Mouse (Mus musculus) kidney, postnatal 36 days (tissue): ENCODE results near the gene Tmem204.
A peak's percentile ranks its signal among the peaks of the same experiment; 100 is the strongest.

Source experiments
- DNase-seq, 2 experiments: peaks; one replicate each; pipeline ENCODE4 v3.0.0; 2021 to 2022; ENCODE audit warnings: mixed read lengths in 2 of 2

Gene Tmem204

DNA sequence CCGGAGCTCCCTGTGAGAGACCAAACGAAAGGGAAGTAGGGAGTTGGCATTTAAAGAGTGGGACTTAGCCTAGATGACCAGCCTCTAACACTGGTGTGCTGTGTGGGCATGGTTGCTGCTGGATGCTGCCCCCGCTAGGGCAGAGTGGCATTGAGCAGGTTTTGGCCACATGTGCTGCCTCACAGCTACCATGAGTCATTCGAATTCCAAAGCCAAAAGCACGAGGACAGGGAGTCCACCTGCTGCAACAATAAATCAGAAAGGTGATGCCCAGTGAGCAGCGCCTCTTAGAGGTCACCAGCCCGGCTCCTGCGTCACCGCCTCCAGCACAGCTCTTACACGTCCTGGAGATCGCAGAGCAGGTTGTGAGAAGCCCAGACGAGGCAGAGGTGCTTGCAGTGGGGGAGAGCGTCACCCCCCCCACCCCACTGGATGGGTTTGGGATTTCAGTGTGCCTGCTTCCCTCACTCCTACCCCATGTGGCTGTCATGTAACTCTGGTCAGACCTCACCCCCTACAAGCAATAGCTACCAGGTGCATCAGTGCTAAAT is 1.5 kb upstream of the Tmem204 start:
- no peak for DNase-seq

DNA sequence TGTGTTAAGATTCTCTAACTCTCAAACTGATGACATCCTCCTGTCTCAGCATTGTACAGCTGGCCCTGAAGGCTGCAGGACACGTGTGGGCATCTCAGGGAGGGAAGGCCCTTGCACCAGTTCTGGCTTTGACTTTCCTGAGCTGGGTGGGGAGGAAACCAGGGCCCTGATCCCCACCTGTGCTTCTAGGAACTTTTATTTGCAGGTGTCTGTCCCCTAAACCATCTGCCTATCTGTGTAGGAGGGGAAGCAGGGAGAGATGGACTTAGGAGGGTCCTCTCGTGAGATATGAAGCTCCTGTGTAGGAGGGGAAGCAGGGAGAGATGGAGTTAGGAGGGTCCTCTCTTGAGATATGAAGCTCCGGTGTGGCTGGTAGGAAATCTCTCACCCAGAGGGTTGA is 504 bp downstream of the Tmem204 start:
- DNase-seq: no peak

DNA sequence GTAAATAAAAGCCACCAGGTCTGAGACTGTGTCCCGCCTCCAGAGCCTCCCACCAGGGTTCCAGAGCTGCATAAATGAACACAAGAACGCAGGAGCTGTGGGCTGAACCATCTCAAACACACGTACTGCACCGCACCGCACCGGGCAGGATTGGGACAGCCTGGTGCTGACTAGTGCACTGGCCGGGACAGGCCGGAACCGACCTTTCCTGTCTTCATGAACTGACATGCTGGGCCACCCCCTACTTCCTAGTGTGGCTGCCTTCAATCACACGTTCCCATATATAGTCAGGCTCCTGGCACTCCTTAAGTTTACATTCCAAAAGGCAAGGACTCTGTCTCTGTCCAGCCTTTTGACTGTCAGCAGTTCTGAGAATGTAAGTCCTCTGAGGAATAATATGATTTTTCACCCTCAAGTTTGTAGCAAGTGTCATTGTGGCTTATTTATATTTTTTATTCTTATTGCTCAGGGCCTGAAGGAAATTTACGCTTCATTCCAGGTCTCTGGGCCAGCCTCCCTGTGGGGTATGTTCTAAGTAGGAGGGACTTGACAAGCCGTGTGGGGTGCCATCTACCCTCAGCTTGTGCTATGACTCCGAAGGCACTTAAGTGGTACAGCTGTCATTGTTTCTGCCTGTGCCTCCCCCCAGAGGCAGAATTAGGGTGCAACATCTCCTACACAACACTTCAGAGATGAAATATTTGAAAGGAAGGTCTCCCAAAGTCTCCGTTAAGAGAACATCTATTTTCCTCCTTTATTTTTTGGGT is 1.1 kb downstream of the Tmem204 start:
- DNase-seq: peak; percentile 64 to 74

DNA sequence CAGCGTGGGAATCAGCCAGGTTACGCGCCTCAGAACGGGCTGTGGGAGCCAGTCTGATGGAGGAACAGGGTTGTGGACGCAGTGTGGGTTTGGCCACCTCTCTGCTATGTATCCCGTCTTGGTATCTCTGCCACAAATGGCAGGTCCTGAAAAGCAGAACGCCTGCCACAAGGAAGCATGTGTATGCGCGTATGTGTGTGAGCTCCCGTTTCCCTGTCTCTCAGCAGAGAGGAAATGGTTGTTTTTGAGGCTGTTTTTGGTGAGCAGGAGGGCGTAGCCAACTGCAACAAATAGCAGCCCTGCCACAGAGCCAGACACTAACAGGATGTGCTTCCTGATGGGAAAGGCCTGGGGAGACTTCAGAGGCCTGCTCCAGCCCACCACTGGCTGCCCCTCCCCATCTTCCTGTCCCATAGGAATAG is 2.4 kb downstream of the Tmem204 start:
- DNase-seq: peak; percentile 78 to 86

DNA sequence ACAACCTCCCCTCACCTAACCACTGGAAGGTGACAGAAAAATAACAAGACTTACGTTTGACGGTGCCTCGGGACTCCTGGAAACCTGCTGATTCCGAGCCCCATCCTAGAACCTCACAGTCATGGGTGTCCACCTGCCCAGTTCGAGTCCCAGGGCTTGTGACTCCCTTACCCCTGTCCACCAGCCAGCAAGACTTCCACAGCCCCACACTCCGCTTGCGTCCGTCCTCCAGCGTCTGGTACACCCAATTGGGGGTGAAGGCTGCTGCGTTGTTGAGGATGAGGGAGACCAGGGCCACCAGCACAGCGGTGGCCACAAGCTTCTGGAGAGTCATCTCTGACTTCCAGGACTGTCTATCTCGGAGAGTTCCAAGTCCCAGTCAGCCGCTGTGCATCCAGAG is 3.2 kb downstream of the Tmem204 start:
- no peak for DNase-seq

DNA sequence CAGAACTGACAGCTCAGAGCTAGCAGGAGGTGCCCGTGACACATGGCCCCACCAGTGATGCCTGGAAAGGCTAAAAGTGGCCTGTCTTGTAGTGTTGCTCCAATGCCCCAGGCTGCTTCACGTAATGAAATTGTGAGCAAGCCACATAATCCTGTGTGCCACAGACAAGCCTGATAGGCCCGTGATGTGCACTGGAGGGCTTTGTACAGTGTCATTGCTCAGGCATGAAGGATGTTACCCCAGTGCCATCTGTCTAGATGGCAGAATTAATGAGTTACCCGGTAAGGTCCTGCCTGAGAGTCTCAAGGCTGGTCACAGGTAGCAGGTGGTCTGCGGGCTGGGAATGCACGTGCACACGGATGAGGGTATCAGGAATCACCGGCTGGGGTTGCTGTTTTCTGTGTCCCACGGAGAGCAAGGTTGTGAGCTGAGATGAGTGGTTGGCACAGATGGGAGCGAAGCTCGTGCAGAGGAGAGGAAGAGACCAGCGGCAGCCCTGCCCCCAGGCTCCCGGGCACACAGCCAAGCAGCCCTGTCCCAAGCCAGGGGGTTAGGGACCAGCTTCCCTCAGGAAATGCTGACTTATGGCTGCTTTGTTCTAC is 5.5 kb downstream of the Tmem204 start:
- DNase-seq: peak; percentile 87 to 94

DNA sequence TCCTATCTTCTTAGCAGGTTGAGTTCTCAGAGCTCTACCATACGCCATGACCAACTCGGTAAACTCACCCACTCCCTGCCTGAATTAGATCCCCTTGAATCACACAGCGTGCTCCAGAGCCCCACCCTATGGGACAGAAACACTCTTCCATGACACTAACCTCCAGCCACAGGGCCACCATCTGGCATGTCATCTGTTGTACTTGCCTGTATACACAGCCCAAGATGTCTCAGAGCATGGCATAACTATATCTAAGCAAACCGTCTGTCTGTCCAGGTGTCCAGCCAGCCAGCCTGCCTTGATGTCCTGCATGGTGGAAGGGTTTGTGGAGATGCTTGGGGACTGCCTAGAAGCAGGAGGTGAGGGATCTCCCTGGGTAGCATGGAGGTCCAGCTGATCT is 6.5 kb downstream of the Tmem204 start:
- no peak for DNase-seq

DNA sequence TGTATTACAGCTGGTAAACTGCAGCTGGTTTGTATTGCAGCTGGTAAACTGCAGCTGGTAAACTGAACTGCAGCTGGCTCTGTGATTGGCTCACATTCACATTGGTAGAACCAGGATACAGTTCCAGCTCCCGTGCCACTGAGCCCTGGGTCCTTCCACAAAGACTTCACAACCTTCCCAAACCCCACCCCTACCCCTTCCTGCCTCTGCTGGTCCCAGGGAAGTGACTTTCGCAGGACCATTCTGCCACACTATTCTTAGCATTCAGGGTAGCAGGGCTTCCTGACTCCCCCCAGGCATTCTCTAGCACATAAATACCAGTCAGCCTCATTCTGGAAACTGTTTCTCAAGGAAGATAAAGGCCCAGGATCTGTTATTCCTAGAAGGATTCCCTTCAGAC is 14.7 kb downstream of the Tmem204 start:
- peak; percentile 37 to 51 for DNase-seq

DNA sequence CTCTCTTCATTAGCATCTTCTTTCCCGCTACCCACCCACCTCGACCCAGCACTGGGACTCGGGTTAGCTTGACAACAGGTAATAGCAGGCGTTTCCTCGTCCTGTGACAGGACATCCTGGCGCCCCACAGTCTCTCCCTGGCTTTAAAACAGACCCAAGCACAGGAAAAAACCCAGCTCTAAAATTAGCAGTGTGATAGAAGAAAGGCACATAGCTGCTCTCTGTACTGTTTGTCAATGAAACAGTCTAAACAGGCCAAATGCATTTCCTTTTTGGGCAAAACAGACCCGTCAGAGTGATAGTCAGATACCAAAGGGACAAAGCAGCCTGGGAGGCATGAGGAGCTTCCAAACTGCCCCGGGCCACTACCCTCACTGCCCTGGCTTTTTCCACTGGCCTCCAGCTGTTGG is 15.9 kb downstream of the Tmem204 start:
- peak; percentile 71 to 84 for DNase-seq

DNA sequence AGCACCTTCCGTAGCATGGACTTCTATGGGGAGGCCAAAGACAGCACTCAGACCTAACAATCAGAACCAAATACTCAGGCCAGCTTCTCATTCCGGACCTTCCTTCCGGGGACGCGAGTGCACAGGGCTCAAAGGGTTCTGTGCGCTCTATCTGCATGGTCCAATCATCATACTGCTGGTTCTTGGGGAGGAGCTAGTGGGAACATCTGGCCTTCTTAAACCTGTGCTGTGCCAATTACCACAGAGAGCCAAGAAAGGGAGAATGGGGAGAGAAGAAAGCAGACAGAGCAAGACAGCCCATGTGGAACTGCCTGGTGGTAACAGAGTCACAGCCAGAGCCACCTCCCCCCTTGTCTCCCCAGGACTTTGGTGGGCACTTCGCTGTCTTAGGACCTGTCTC is 16.8 kb downstream of the Tmem204 start:
- peak in 1 of 2 experiments; percentile 29 for DNase-seq

DNA sequence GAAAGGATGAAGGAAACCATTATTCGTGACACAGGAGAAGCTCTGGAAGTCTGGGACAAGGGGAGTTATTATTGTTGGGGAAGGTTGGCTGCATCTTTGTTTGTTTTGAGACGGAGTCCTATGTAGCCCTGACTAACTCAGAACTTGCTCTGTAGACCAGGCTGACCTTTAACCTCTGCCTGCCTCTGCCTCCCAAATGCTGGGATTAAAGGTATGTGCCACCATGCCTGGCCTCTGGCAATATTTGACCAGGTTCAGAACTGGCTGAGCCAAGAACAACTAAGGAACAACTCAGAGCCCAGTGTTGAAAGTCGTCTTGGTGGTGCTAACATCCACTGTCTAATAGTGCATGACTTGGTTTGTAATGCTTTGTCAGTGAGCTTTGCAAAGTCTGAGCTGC is 18.2 kb downstream of the Tmem204 start:
- peak; percentile 44 to 45 for DNase-seq

DNA sequence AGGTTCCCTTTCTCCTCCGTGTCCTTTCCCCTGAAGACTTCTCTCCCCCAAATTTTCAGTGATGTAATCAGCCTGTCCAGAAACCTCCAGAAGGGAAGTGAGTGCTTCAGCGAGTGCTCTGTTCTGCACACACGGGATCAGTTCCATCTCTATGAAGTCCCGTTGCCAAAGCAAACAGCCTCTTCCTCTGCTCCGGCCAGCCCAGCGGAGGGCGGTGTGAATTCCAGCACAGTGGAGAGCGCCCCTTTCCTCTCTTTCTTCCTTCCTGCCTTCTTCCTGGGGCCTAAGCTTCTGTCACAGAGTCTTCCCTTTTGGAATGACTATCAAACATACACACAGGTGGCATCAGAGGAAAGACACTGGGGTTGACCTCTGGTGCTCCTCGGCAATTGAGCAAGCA is 19.0 kb downstream of the Tmem204 start:
- DNase-seq: peak; percentile 73 to 83

DNA sequence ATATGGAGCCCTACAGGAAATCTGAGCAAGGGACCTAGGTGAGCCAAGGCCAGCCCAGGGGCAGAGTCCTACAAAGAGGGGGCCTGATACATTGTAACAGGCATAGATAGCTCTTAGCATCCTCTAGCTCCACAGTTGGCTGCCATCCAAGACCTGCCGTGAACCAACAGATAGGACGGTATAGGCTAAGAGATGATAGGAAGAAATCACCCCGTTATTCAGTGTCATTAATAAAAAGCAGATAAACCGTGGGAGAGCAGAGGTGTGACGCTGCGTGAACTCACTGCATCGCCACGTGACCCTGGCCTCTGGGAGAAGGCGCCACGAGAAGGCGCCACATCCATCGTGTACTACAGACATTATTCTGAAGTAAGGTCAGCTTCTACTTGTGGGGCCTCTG is 19.5 kb downstream of the Tmem204 start:
- peak in 1 of 2 experiments; percentile 45 for DNase-seq

DNA sequence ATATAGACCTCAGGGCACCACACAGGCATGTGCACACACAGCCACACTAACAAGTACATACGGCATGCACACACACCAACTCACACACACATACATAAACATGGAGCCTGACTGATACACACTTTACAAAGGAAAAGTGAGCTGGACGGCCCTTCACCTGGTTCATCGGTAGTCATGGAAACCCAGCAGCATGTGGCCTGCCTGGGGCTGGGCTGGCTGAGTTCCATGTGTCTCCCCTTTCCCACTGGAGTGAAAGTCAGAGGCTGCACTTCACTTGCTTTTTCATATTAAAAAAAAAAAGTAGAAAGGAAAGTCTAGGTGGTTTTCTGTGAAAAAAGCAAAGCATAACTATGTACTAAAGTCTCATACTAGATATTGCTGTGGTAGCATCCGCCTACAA is 20.1 kb downstream of the Tmem204 start:
- DNase-seq: no peak

DNA sequence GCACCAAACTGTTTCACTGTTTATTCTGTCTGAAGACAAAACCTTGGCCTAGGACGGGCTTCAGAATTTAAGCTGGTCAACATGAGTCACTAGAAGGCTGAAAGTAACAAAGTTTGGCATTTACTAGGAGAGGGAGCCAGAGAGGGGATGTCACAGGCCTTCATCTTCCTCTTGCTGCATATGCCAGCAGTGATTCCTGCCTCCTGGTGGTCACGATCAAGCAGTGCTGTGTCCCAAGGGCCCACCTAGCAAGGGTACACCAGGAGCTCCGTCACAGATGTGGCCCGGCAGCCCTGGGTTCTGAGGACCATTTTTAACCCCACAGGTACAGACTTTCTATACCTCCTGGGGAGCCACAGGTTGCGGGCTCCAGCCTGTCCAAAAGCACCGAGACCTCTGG is 26.4 kb downstream of the Tmem204 start:
- no peak for DNase-seq

DNA sequence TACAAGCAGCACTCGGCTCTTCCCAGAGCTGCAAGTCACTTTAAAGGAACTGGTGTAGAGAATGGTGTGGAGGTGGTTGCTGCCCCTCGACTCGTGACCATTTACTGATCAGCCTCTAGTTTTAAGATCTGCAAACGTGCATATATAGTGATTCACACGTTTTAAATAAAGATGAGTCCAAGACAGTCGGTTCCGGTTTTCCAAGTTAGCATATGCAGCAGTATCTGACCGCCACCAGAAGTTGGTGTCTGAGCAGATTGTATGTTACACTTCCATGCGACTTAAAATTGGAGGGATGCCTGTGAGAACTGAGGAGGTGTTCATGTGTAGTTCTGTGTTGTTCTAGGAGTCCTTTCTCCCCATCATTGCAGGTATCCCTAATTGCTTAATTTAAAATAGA is 30.1 kb downstream of the Tmem204 start:
- DNase-seq: no peak

DNA sequence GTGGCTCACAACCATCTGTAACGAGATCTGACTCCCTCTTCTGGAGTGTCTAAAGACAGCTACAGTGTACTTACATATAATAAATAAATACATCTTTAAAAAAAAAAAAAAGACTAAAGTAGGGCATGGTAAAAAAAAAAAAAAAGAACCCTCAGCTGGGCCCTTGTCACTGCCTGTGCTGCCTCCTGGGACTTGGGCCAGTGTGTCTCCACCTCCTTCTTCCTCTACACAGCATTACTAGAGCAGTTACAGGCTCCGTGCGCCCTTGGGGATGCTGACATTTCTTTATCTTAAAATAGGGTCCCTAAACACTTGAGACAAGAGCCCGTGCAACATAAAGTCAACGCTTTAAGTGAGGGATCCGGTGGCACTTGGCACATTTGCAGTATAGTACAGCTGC is 36.2 kb downstream of the Tmem204 start:
- DNase-seq: no peak

DNA sequence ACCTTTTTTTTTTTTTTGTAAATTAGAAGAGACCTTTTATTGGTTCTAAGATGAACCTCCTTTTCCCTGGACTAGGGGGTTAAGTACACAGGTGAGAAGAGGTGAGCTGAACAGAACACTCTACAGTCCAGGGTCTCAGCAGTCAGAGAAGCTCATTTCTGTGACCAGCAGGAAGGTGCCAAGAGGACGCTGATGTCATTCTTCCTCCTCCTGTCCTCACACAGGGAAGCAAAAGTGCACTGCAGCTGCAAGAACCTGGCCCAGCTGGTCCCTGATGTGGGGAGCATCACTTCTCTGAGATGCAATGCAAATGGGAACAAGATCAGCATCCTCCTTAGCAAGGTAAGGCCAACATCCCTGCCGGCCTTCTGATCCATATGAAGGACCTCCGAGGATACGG is 38.1 kb downstream of the Tmem204 start:
- DNase-seq: no peak

DNA sequence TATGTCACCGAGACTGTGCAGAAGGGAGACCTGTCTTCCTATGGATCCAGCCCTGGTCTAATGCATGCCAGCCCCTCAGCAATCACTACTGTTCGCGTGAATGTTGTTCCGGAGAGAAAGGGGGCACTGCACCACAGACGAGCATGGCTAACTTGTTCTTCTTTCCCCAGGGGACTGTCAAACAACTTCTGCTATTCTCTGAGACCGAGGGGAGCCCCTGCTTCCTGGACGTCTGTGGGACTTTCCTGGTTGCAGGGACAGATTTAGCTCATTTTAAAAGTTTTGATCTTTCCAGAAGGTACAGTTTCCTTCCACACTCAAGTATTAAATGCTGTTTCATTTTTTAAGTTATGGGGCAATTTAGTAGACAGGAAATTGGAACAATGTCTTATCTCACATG is 38.5 kb downstream of the Tmem204 start:
- no peak for DNase-seq

DNA sequence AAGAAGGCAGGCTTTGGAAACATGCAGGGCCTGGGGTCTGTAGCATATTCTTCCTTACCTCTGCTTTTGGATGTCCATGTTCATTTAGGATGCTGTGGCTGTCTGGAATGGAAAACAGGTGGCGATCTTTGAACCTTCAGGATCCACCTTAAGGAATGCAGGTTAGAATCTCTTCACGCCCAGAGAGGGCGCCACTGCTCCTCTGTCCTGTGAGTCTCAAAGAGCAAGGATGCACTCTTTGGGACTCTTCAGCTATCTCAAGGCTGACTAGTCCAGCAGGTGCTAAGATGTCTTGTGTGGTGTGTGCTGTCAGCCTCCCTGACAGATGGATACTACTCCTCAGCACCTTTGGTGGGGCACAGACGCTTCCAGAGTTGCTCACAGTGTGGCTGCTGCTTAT is 47.2 kb downstream of the Tmem204 start:
- peak; percentile 21 to 69 for DNase-seq

DNA sequence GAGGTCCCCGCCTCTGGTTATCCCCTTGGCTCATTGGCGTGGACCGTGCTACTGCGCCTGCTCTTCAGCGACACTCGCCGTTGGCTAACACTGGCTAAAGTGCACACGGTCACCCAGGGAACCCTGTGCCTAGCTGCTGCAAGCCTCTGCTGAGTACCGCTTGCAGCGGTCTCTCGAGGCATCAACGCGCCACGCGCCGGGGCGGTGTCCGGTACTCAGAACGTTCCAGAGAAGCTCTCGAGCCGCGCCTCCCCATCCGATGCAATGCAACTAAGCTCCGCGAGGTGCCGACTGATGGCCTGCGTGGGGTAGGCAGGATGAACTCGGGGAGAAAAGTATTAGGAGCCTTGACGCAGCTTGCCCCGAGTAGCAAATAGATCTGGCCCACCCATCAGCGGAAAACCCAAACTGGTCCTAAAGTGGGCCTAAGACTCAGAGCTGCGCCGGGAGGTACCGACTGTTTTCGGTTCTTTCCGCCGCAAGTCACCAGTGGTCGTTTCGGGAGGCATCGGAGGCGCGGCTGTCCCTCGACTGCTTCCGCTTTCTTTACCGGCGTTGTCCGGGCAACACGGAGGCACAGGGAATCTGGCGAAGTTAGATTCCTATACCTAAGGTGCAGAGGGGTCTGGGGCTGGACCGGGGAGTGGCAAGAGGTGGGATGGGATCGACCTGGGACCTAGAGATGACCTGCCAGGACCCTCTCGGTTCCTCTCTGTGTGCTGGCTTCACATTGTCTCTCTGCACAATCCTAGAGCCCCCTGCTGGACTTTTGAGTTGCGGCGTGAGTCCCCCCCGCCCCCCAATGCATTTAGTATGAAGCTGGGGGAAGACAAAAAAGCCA is 66.9 kb downstream of the Tmem204 start:
- peak; percentile 85 to 86 for DNase-seq

DNA sequence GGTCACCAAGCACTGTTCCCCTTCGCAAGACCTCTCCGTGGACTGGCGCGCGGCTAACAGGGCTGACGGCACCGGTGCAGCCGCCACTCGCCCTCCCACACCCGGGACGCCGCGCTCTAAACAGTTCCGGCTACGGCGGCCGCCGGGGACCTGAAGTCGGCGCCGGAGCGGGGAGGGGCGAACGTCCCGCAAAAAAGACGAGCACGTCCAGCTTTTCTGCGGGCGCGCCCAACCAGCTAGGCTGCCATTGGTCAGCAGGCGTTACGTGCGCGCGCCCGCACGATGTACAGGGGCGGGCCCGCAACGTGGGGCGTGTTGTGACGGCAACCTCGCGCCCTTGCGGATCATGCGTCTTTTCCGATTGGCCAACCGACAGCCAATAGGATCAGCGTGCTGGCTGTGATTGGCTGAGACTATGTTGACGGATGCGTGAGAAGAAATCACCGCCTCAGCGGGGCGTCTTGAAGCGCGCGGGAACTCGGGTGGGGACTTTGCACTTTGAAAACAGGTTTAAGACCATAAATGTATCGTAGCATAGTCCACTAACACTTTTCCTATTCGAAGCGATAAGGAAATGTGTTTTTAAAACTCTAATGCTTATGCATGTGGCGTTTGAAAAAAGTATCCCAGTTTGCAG is 67.6 kb downstream of the Tmem204 start, which contains the start of the genes Cramp1l and Ift140:
Gene Cramp1l, minus strand, starts transcription at position 134 of the 637 bp plus-strand sequence.
Gene Ift140, plus strand, starts transcription at position 431 of the 637 bp plus-strand sequence.
- DNase-seq: peak; percentile 99 to 100
